Mouse (Mus musculus): ENCODE results near the gene Syn2. TPM values are rescaled to one million over a fixed set of nuclear protein-coding genes. Genes with fewer than 3 reads are reported as not detected.

Syn2 gene
- polyA plus RNA-seq, 1 experiment from 2014 or later, result 18.3 TPM

DNA sequence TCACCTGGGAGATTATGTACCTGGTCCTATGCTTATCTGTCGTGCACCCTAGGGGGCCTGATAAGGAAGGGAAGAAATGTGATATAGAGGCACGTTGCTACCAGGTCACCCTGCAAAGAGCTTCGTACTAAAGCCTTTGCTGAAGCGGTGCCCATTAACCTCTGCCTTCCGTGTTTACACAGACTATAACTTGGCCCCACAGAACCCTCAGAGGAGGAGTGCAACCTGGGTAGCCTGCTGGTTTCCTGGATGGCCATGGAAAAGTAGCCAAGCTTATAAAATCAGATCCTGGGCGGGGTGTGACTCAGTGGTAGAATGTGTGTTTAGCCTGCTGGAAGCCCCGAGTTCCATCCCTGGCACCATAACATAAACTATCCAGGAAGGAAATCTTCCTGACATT is 179.2 kb downstream of the Syn2 start:
- H3K27ac ChIP-seq, result no peak overlapping the region
- H3K36me3 ChIP-seq (ENCODE audit: poor library complexity, severe bottlenecking), result no peaks in the 10 kb centered on the region
- WGBS, result 79% methylated on average over 7 of the region's 7 CpGs
- ATAC-seq, result no peak
- no peak overlapping the region for H3K4me2 ChIP-seq
- no peak overlapping the region for H3K4me3 ChIP-seq
- H3K9ac ChIP-seq, result no peak overlapping the region
- H3K4me1 ChIP-seq, result no peaks in the 10 kb centered on the region
- no peaks in the 10 kb centered on the region for H3K9me3 ChIP-seq (replicated peaks)
- no peaks in the 10 kb centered on the region for H3K27me3 ChIP-seq

- Histone ChIP-seq H3K4me1 (no peaks in the 10 kb centered on the region), H3K9me3 (replicated peaks) (no peaks in the 10 kb centered on the region), H3K27me3 (no peaks in the 10 kb centered on the region), H3K4me2 (no peak overlapping the region), H3K27ac (no peak overlapping the region), H3K9ac (no peak overlapping the region), H3K36me3 (ENCODE audit: poor library complexity, severe bottlenecking) (no peaks in the 10 kb centered on the region), H3K4me3 (no peak overlapping the region)
- no peak for ATAC-seq
- 89% methylated on average over 4 of the region's 4 CpGs for whole genome bisulfite sequencing
Measured at GRCm38 (mm10) chr6:115315770-115316169, 181.1 kb downstream of the Syn2 start.

GRCm38 (mm10) chr6:115316811-115317221 is 182.1 kb downstream of the Syn2 start:
- H3K9me3 ChIP-seq (replicated peaks), result no peaks in the 10 kb centered on the region
- H3K9ac ChIP-seq, result no peak overlapping the region
- no peak overlapping the region for H3K4me2 ChIP-seq
- H3K27ac ChIP-seq, result no peak overlapping the region
- no peaks in the 10 kb centered on the region for H3K27me3 ChIP-seq
- ATAC-seq, result no peak
- H3K36me3 ChIP-seq (ENCODE audit: poor library complexity, severe bottlenecking), result no peaks in the 10 kb centered on the region
- peaks cover 1% of the 10 kb centered on the region for H3K4me1 ChIP-seq
- H3K4me3 ChIP-seq, result no peak overlapping the region
- WGBS, result 78% methylated on average over 11 of the region's 11 CpGs

DNA sequence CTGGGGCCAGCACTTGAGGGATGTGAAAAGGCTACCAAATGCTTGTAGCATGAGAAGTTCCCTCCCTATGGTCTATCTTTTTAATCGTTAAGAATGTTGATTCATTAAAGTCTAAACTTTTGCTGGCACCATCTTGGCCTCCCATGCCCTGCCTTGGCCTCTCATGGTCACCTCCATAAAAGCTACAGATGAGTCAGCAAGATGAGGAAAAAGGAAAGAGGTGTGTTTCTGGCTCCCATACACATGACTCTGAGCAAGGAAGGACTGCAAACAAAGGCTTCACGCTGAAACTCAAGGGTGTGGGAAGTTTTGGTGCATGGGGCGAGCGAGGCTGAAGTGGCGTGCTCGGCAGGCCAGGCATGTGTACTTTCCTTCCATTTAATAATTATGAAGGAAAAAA is 184.1 kb downstream of the Syn2 start:
- Histone ChIP-seq H3K36me3 (ENCODE audit: poor library complexity, severe bottlenecking) (no peaks in the 10 kb centered on the region), H3K4me2 (no peak overlapping the region), H3K4me3 (no peak overlapping the region), H3K9me3 (replicated peaks) (no peaks in the 10 kb centered on the region), H3K9ac (no peak overlapping the region), H3K27me3 (no peaks in the 10 kb centered on the region), H3K27ac (no peak overlapping the region), H3K4me1 (peaks cover 12% of the 10 kb centered on the region)
- 84% methylated on average over 6 of the region's 6 CpGs for WGBS
- ATAC-seq, result no peak

DNA sequence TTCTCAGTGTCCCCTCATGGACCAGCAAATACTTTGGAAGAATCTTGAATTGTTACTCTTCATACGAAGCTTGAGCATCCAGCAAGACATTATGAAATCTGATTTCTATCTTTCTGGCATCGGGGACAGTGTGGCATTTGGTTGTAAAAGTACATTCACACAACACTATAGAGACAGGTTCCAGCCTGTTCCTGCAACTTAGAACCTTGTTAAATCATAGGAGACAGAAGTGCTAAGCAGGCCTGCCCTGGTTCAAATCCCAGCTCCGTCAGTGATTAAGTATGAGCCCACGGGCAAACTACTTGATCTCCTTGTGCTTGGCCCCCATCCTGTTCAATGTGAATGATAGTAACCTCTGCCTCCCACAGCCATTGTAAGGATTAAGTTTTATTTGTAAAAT is 185.0 kb downstream of the Syn2 start:
- Histone ChIP-seq H3K9ac (no peak overlapping the region), H3K4me2 (no peak overlapping the region), H3K4me1 (peaks cover 12% of the 10 kb centered on the region), H3K27me3 (no peaks in the 10 kb centered on the region), H3K9me3 (replicated peaks) (no peaks in the 10 kb centered on the region), H3K36me3 (ENCODE audit: poor library complexity, severe bottlenecking) (no peaks in the 10 kb centered on the region), H3K27ac (no peak overlapping the region), H3K4me3 (no peak overlapping the region)
- 90% methylated on average over 4 of the region's 4 CpGs for WGBS
- ATAC-seq, result no peak

- no peak for ATAC-seq
- no peak overlapping the region for H3K4me2 ChIP-seq
- H3K4me1 ChIP-seq, result peaks cover 12% of the 10 kb centered on the region
- no peak overlapping the region for H3K4me3 ChIP-seq
- 86% methylated on average over 8 of the region's 8 CpGs for whole genome bisulfite sequencing
- H3K27ac ChIP-seq, result no peak overlapping the region
- H3K9ac ChIP-seq, result no peak overlapping the region
- H3K9me3 ChIP-seq (replicated peaks), result no peaks in the 10 kb centered on the region
- H3K36me3 ChIP-seq (ENCODE audit: poor library complexity, severe bottlenecking), result no peaks in the 10 kb centered on the region
- no peaks in the 10 kb centered on the region for H3K27me3 ChIP-seq
Measured at GRCm38 (mm10) chr6:115320927-115321714, 186.4 kb downstream of the Syn2 start.

GRCm38 (mm10) chr6:115321883-115322351 is 187.2 kb downstream of the Syn2 start:
- no peak overlapping the region for H3K27ac ChIP-seq
- H3K9me3 ChIP-seq (replicated peaks), result no peaks in the 10 kb centered on the region
- 67% methylated on average over 6 of the region's 6 CpGs for WGBS
- no peak overlapping the region for H3K4me2 ChIP-seq
- no peak overlapping the region for H3K9ac ChIP-seq
- no peaks in the 10 kb centered on the region for H3K27me3 ChIP-seq
- no peak overlapping the region for H3K4me3 ChIP-seq
- ATAC-seq, result no peak
- peaks cover 12% of the 10 kb centered on the region for H3K4me1 ChIP-seq
- no peaks in the 10 kb centered on the region for H3K36me3 ChIP-seq (ENCODE audit: poor library complexity, severe bottlenecking)

GRCm38 (mm10) chr6:115322956-115323355 is 188.3 kb downstream of the Syn2 start:
- 90% methylated on average over 5 of the region's 5 CpGs for WGBS
- peaks cover 12% of the 10 kb centered on the region for H3K4me1 ChIP-seq
- H3K36me3 ChIP-seq (ENCODE audit: poor library complexity, severe bottlenecking), result no peaks in the 10 kb centered on the region
- no peak for ATAC-seq
- no peak overlapping the region for H3K4me2 ChIP-seq
- H3K9me3 ChIP-seq (replicated peaks), result no peaks in the 10 kb centered on the region
- no peak overlapping the region for H3K27ac ChIP-seq
- no peaks in the 10 kb centered on the region for H3K27me3 ChIP-seq
- H3K4me3 ChIP-seq, result no peak overlapping the region
- H3K9ac ChIP-seq, result no peak overlapping the region

DNA sequence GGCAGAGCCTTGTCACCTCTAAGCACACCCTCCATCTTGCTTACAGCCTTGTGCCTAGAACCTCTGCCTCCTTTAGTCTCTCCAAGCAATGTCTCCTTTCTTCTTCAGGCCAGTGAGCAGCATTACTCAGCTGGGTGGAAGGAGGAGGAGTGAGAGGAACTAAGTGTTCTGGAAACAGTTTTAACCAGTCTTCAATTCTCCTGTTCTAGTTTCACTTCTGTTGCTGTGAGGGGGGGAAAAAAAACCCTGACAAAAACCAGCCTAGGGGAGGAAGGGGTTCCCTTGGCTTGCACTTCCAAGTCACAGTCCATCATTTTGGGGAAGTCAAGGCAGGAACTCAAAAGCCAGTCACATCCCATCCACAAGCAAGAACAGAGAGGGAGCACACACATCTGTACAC is 196.3 kb downstream of the Syn2 start:
- H3K27ac ChIP-seq, result no peak overlapping the region
- no peaks in the 10 kb centered on the region for H3K4me1 ChIP-seq
- no peaks in the 10 kb centered on the region for H3K36me3 ChIP-seq (ENCODE audit: poor library complexity, severe bottlenecking)
- H3K9me3 ChIP-seq (replicated peaks), result no peaks in the 10 kb centered on the region
- no peak overlapping the region for H3K9ac ChIP-seq
- H3K4me3 ChIP-seq, result no peak overlapping the region
- ATAC-seq, result no peak
- no peak overlapping the region for H3K4me2 ChIP-seq
- H3K27me3 ChIP-seq, result no peaks in the 10 kb centered on the region

Small RNAs within 50 kb of the gene (microRNA-seq; reads per million reads assigned to microRNA genes)
- not detected for gene Gm24767

Other genes with a start within 250 kb of the Syn2 start
- gene Vgll4, start 164.9 kb upstream of the Syn2 start, polyA plus RNA-seq (2015; fragmentation: Nextera tagmentation; extraction: Ambion mirVana), result 81.5 and 84.3 TPM in 2 replicates
- 70.9 and 72.4 TPM in 2 replicates for gene Tamm41, start 97.0 kb upstream of the Syn2 start, polyA plus RNA-seq (2015; fragmentation: Nextera tagmentation; extraction: Ambion mirVana)
- not detected in 2 replicates for gene Gm17482, start 92.4 kb downstream of the Syn2 start, polyA plus RNA-seq (2015; fragmentation: Nextera tagmentation; extraction: Ambion mirVana)
- gene Timp4, start 117.3 kb downstream of the Syn2 start, polyA plus RNA-seq (2015; fragmentation: Nextera tagmentation; extraction: Ambion mirVana), result 0.62 and 0.97 TPM in 2 replicates
- gene Pparg, start 226.0 kb downstream of the Syn2 start, polyA plus RNA-seq (2015; fragmentation: Nextera tagmentation; extraction: Ambion mirVana), result not detected in 2 replicates